Mouse (Mus musculus) Patski (cell line): ENCODE results near the gene Poldip2. TPM values are rescaled to one million over a fixed set of nuclear protein-coding genes. Genes with fewer than 3 reads are reported as not detected.

ENCODE experiments used
- ATAC-seq: fragments of 100-300 bp; one replicate; pipeline ENCODE4 v1.8.0; 2021
- CTCF ChIA-PET: fragments of 350-600 bp; sonication (Branson Sonifier 250); formaldehyde crosslinking; loops from one replicate; lab custom pipeline; 2022; ENCODE audit warnings: inconsistent platforms; lab: Charles Lee
- POLR2A ChIA-PET: fragments of 350-600 bp; sonication (Branson Sonifier 250); formaldehyde crosslinking; loops from one replicate; lab custom pipeline; 2022; ENCODE audit warnings: antibody characterized with exemption, inconsistent platforms; lab: Charles Lee
- DNase-seq: peaks from one replicate; pipeline ENCODE4 v3.0.0-alpha.2; 2011; ENCODE audit warnings: low read depth, low spot score
- H3K27me3 ChIP-seq: fragments of 371-371 bp; one replicate; pipeline ENCODE4 v1.5.1; 2021
- CTCF ChIP-seq: fragments of 100-300 bp; IDR thresholded peaks from one replicate; pipeline ENCODE4 v1.5.1; 2021
- in situ Hi-C: fragments of 300-500 bp; cut with MboI; formaldehyde crosslinking; loops from 3 replicates; pipeline ENCODE4 v1.11.1; 2018; ENCODE audit warnings: low pct_unique_long_range_greater_than_20kb, mixed read lengths
- polyA plus RNA-seq: library from polyadenylated mRNA; unstranded; gene quantifications from one replicate; pipeline ENCODE4 v1.2.3, GENCODE M21; 2021

Gene Poldip2
- 148 TPM for polyA plus RNA-seq

- no peaks in the 10 kb centered on the region for H3K27me3 ChIP-seq
- POLR2A ChIA-PET: interaction anchor here (0.9 kb wide), 1 partner anchor 27 kb away, joined by 6 read pairs; no protein-coding TSS in a partner anchor
- in situ Hi-C loops: no loop called here
- TF ChIP-seq CTCF: no peak
- ATAC-seq (peak; percentile 87), DNase-seq (no peak)
- CTCF ChIA-PET: no interaction called here
These were observed at the start of gene Poldip2, which contains the start of gene Tmem199 for GRCm38 (mm10) chr11:78512025-78512957. Gene Poldip2 (plus strand): TSS chr11:78512193. Gene Tmem199 (minus strand): TSS chr11:78512172.

DNA sequence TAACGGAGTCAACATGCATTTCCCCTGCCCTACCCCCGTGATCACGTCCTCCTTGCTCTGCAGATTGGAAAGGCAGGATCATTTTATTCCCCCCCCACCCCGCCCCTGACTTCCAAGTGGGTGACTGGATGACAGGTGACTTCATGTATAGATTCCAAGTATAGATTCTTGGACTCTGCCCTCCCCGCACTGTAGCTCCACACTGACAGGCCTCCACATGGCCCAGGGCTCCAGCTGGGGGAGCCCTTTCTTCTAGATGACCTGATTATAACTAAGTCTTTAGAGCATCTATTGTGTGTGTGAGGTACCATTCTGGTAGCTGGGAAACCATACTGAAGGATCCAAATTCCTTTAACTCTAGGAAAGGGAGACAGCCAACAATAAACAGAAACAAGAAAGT, 49.3 kb upstream of the Poldip2 start:
- CTCF ChIA-PET: interaction anchor here (1.1 to 1.3 kb wide), 2 partner anchors 9 to 14 kb away, joined by 3 to 4 read pairs; no protein-coding TSS in a partner anchor
- TF ChIP-seq CTCF: no peak
- in situ Hi-C loops: no loop called here
- H3K27me3 ChIP-seq: peaks cover 6% of the 10 kb centered on the region
- DNase-seq (no peak), ATAC-seq (no peak)
- POLR2A ChIA-PET: no interaction called here

GRCm38 (mm10) chr11:78463286-78464036, 48.5 kb upstream of the Poldip2 start:
- no peak for DNase-seq
- peaks cover 6% of the 10 kb centered on the region for H3K27me3 ChIP-seq
- CTCF ChIA-PET: interaction anchor here (0.9 to 1.7 kb wide), 3 partner anchors 8 to 15 kb away, joined by 3 to 9 read pairs (median 3); no protein-coding TSS in a partner anchor
- ATAC-seq: no peak
- no peak for TF ChIP-seq CTCF
- in situ Hi-C loops: no loop called here
- POLR2A ChIA-PET: no interaction called here

GRCm38 (mm10) chr11:78465116-78465515, 46.9 kb upstream of the Poldip2 start:
- CTCF ChIA-PET: interaction anchor here (0.9 to 1.7 kb wide), 5 partner anchors 9 to 23 kb away, joined by 3 to 9 read pairs (median 5); no protein-coding TSS in a partner anchor
- DNase-seq: no peak

DNA sequence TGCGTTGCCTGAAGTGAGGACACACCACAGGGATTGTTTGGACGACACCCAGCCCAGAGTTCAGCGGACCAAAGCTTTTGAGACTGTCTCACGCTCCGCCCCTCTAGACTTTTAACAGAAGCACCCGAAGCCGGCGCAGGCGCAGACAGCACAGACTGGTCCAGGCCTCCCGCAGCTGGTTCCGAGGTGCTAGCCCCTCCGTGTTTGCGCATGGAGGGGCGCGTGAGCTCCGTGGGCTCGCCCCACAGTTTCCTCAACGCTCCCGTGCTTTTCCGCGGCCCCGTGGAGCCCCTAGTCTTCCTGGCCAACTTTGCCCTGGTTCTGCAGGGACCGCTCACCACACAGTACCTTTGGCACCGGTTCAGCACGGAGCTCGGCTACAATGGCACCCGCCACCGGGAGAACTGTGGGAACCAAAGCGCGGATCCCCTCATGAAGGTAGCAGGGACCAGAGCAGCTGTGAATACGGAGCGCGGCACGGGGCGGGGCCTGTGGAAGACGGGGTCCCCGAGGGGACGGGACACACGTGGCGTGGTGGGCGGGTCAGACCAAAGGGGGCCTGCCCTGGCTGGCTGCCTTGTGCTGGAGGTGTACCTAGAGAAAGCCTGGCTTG, 46.3 kb upstream of the Poldip2 start, which contains the start of gene Slc46a1:
TSS of gene Slc46a1 (plus strand) at position 130 of the 613 bp plus-strand sequence.
- DNase-seq (no peak), ATAC-seq (peak; percentile 76)
- in situ Hi-C loops: no loop called here
- CTCF ChIA-PET: interaction anchor here (0.9 to 1.7 kb wide), 4 partner anchors 10 to 23 kb away, joined by 3 to 8 read pairs (median 4); no protein-coding TSS in a partner anchor
- POLR2A ChIA-PET: interaction anchor here (1.1 to 1.2 kb wide), 3 partner anchors 10 to 37 kb away, joined by 3 to 5 read pairs (median 5); partner anchors contain the start of genes Sarm1 and Sebox
- no peak for TF ChIP-seq CTCF
- H3K27me3 ChIP-seq: no peaks in the 10 kb centered on the region

More at GRCm38 (mm10) chr11:78465116-78465515, 46.9 kb upstream of the Poldip2 start:
- H3K27me3 ChIP-seq: peaks cover 3% of the 10 kb centered on the region
- in situ Hi-C loops: no loop called here
- TF ChIP-seq CTCF: no peak
- POLR2A ChIA-PET: interaction anchor here (1.1 to 1.2 kb wide), 3 partner anchors 9 to 38 kb away, joined by 3 to 5 read pairs (median 5); partner anchors contain the start of genes Sarm1 and Sebox
- no peak for ATAC-seq

DNA sequence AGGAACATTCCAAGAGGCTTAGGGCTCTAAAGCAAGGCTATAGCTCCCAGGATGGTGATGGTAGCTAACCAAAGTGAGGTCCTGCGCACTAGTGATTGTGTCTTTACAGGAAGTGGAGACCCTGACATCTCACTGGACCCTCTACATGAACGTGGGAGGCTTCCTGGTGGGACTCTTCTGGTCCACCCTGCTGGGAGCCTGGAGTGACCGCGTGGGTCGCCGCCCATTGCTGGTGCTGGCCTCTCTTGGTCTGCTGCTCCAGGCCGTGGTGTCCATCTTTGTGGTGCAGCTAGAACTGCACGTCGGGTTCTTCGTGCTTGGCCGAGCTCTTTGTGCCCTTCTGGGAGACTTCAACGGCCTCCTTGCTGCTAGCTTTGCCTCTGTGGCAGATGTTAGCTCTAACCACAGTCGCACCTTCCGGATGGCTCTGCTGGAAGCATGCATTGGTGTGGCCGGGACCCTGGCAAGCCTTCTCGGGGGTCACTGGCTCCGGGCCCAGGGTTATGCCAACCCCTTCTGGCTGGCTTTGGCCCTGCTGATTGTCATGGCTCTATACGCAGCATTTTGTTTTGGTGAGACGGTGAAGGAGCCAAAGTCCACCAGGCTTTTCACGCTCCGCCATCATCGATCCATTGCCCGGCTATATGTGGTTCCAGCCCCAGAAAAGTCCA, 45.6 kb upstream of the Poldip2 start:
- CTCF ChIA-PET: interaction anchor here (1.6 to 1.7 kb wide), 2 partner anchors 10 to 12 kb away, joined by 5 to 8 read pairs; no protein-coding TSS in a partner anchor
- H3K27me3 ChIP-seq: no peaks in the 10 kb centered on the region
- ATAC-seq (no peak), DNase-seq (no peak)
- in situ Hi-C loops: no loop called here
- no peak for TF ChIP-seq CTCF
- POLR2A ChIA-PET: interaction anchor here (1.1 to 1.2 kb wide), 3 partner anchors 11 to 37 kb away, joined by 3 to 5 read pairs (median 5); partner anchors contain the start of genes Sarm1 and Sebox

- POLR2A ChIA-PET: no interaction called here
- in situ Hi-C loops: no loop called here
- DNase-seq: no peak
- no peaks in the 10 kb centered on the region for H3K27me3 ChIP-seq
- ATAC-seq: no peak
- TF ChIP-seq CTCF: no peak
- CTCF ChIA-PET: interaction anchor here (1.2 kb wide), 1 partner anchor 11 kb away, joined by 3 read pairs; no protein-coding TSS in a partner anchor
These were observed 44.5 kb upstream of the Poldip2 start for GRCm38 (mm10) chr11:78467515-78467914.

GRCm38 (mm10) chr11:78467932-78468331, 44.1 kb upstream of the Poldip2 start:
- no peaks in the 10 kb centered on the region for H3K27me3 ChIP-seq
- POLR2A ChIA-PET: interaction anchor here (0.5 kb wide), 1 partner anchor 10 kb away, joined by 3 read pairs; no protein-coding TSS in a partner anchor
- no peak for DNase-seq
- CTCF ChIA-PET: interaction anchor here (1.2 kb wide), 1 partner anchor 12 kb away, joined by 3 read pairs; no protein-coding TSS in a partner anchor
- in situ Hi-C loops: no loop called here
- no peak for ATAC-seq
- TF ChIP-seq CTCF: no peak
